Mouse (Mus musculus) left cerebral cortex, adult 9 months (tissue): ENCODE data around the gene Snap47.

ENCODE experiments used
- DNase-seq, 2 experiments: peaks; one replicate each; pipeline ENCODE4 v3.0.0; 2022; ENCODE audit warnings: low spot score in 2 of 2

The Snap47 gene

DNA sequence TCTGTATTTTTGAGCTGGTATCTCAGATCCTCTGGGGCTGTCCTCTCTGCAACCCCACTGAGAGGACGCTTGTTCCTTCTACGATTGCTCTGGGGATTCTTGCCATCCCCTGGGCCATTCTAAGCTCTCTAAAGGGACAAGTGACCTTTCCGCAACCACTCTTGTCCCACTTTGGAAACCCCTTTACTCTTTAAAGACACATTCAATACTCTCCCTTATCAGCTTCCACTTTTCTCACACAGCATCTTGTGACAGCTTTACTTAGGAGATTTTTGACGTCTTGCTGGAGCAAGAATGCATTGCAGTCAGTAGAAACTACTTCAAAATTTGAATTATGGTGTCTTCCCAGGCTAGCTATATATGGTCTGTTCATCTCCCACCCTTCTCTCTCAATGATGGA, at the start of gene Snap47:
TSS of gene Snap47 (minus strand) at position 101 of the 400 bp plus-strand sequence.
- no peak for DNase-seq

DNA sequence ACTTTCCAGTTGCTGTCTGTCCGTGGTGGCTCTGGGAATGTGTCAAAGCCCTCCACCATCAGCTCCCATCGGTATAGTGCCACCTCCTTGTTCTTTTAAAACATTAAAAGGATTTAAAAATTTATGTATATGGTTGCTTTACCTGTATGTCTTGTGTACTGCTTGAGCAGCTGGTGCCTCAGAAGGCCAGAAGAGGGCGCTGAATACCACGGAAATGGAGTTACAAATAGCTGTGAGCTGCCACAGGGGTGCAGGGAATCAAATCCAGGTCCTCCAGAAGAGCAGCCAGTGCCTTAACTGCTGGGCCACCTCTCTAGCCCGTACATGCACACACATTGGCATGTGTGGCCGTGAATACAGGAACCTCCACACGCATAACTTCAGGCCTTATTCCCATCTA, 46.8 kb upstream of the Snap47 start:
- no peak for DNase-seq

DNA sequence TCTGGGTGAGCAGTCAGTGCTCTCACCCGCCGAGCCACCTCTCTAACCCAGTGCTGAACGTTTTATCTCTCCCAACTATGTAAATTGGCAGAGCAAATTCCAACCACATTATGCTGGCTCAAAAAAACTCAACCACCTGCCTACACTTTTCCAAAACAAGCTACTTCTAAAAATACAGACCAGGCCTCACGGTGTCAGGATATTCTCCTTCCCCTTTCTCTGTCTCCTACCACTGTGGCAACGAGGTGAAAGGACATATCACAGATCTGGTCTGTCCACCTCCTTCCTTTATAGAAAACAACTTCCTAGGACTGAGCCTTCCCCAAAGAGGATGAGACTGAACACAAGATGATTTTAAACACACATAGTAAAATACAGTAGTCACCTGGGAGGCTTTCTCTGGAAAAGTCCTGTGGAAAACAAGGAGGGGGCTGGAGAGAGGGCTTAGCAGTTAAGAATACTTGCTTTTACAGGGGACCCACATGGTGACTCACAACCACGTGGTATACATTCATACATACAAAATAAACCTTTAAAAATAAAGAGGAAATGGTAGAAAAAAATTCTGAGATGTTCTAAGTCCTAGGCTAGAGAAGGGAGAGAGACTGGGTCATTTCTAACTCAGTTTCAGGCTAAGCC, 45.8 kb upstream of the Snap47 start:
- DNase-seq, result peak in 1 of 2 experiments; percentile 45

DNA sequence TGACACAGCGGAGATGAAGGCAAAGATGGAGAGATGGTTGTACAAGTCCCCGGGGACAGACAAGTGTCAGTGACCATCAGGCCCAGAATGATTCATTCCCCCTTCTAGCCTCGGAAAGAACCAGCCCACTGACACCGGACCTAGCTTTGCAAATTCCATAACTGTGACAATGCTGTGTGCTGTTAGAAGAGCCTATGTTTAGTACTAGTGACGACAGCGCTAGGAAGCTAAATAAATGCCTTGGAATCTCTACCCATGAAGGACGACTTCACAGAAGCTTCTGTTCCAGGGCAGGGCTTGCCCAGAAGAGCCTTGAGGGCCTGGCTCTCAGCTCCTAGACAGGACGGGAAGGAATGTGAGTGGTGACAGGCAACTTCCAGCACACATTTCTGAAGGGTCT, 35.2 kb upstream of the Snap47 start:
- no peak for DNase-seq

DNA sequence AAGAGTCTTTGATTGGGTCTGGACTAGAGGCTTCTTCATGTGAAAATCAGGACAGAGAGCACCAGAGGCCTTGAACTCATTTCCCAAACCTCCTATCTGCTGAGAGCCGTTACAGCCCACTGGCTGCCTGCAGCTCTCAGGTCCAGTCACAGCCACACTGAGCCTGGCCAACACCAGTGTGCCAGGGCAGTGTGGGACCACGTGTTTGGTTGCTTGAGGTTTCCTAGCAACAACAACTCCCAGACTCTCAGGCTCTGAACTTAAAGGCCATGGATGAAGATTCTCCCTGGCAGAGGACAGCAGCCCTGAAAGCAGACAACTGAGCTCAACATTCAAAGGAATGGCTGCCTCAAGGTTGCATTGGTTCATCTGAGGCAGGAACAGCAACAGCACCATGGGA, 34.7 kb upstream of the Snap47 start:
- DNase-seq, result no peak

DNA sequence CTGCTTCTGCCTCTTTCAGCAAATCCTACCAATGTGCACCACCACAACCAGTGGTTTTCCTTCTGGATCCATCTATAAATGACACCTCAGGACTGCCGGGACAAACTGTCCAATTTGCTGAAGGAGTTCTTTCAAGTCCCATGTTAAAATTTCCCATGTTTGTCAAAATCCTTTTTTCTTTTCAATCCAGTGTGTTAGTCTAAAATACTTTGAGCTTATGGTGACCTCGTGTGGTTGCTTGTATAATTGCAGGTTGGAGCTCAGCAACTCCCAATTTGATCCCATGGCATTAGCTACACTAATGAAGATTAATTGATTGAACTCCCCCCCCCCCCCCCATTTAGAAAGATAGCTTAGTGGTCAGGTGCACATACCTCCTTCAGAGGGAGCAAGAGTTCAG, 32.2 kb upstream of the Snap47 start:
- peak in 1 of 2 experiments; percentile 58 for DNase-seq

DNA sequence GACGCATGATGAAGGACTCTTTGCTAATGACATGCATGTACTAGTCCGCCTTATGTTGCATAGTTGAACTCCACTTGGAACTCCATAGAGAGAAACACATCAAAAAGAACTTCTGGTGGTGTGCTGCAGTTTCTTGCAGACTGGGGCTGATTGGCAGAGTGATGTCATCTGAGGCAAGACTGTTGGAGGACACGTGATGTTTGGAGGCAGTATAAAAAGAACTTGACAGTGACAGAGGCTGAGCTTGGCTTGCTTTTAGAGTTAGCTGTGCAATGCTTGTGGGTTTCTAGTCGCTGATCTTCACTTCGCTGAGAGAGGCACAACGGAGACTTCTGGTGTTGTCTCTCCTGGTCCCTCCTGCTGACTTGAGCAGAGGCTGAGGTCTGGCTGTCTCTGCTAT, 26.3 kb upstream of the Snap47 start:
- DNase-seq, result no peak

DNA sequence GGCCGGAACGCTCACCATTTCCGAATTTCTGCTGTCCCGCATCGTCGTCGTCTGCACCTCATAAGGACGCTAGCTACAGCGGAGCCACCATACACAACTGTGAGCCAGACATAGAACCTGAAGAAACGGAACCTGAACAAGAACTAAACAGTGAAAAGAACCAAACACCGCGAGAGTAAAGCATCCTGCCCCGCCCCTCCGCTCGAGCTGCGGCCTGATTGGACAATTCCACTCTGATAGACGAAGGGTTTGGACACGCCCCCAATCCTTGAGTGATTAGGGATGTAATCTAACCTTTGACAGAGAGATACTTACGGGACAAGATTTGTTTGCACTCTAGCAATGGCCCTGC, 21.3 kb upstream of the Snap47 start, which contains the start of gene Zfp867:
TSS of gene Zfp867 (minus strand) at position 149 of the 352 bp plus-strand sequence.
- peak; percentile 73 to 94 for DNase-seq

DNA sequence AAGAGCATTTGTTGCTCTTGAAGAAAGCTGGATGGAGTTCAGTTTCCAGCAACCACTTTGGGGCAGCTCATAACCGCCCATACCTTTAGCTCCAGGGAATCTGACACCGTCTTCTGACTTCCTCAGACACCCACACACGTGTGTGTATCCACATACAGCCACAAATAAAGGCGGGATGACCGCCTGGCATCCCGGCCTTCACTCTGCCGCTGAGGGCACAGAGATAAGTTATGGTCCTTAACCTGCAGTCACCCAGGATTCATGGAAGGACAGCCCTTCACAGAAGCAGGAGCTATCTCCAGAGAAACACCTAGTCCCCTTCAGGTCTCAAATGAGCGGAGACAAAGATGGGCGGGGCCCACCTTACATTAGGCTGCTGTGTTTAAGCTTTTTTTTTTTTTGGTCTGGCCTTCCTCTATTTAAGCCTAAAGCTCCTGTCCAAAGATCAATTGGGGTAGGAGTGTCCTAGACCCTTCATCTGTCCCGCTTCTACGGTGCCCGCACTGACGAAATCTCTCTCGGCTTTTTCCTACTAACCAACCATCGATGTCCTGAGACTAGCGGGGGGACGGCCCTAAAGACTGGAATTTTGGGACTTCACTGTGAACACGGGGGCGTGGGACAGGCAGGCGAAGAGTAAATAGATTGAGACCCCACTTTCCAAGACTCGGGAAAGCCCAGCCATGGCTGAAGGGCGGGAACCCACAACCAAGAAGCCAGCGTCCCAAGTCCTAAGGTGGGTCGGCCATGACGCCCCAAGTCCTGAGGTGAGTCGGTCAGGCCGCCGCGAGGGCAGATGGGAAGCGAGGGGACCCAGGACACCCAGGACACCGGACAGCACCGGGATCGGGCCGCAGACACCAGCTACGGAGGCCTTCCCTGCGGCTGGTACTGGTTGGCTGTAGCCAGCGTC, 20.7 kb upstream of the Snap47 start:
- DNase-seq, result no peak

DNA sequence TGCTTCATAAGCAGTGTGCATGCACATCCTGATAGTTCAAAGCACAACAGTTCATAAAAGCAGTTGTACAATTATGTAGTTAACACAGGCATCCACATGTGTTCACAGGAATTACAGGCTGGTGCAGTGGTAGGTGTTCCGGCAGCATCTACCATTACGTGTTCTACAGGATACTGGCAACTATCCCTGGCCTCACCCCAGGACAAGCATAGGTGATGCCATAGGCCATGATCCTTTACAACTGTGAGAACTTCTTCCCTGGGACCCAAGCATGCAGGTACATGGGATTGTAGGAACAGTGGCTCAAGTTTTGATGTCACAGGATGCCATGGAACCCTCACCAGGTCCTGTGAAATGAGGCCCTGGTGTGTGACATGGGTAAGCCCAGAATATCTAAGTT, 9.5 kb upstream of the Snap47 start:
- DNase-seq, result no peak

DNA sequence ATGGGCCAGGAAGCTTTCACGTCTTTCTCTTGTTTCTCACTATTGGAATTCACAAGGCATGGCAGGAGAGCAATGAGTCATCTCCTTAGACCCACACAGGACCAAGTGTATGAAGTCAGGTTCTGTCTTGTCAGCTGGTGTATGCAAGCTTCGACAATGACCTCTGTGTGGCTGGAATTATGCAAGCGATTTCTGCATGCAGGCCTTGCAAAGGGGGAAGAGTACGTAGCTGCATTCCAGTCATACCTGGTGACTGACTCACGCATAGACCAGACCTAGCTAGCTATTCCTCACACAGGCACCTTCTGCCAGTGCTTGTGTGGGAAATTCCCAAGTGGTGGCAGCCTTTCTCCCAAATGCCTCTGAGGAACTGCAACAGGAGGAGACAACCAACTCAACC, 8.0 kb upstream of the Snap47 start:
- peak in 1 of 2 experiments; percentile 46 for DNase-seq

DNA sequence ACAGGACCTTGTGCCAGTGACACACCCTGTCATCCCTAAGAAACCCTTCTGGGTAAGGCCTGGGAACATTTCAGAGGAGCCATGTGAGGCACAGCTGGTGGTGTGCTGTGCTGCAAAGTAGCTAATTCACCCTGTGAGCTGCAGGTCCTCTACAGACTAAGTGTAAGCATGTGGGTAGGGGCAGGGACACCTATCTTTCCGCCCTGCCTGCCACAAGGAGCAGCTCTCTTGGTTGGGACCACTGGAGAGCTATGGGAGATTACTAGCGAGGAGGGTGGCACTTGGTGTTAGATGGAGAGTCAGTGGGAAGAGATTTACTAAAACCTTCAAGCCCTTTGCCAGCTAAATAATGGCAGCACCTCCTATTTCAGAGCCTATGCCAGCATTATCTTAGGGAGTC, 5.9 kb upstream of the Snap47 start:
- DNase-seq, result no peak

DNA sequence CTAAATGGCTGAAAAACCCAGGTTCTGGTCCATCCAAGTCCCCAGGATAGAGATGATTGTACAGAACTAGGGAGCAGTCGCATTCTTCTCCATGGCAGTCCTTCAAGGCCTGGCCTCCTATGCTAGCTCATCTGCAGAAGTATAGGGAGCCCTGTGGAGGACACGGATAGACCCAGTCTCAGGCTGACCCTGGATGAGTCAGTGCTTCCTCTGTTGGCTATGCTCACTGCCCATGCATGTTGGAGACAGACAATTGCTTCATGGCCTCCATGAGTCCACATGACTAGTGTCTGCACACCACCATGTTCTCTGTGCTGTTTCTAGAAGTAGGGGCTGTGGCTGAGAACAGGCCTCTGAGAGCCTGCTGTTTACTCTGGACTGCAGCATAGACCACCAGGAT, 5.4 kb upstream of the Snap47 start:
- no peak for DNase-seq

DNA sequence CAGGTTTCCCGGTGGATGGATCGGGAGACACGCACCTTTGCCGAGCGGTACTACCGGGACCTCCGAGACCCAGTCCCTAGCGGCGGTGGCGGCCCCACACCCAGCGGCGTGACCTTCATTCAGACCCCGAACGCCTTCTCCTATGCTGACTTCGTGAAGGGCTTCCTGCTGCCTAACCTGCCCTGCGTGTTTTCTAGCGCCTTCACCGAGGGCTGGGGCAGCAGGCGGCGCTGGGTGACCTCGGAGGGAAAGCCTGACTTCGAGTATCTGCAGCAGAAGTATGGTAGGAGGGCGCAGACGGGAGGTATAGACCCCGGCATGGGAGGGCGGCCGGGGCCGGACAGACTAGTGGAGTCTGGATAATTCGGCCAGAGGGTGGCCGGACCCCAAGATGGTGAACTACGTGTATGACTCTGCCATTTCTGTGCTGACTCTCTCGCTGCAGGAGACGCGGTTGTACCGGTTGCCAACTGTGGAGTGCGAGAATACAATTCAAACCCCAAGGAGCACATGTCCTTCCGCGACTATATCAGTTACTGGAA, 685 bp downstream of the Snap47 start:
- peak in 1 of 2 experiments; percentile 22 for DNase-seq

DNA sequence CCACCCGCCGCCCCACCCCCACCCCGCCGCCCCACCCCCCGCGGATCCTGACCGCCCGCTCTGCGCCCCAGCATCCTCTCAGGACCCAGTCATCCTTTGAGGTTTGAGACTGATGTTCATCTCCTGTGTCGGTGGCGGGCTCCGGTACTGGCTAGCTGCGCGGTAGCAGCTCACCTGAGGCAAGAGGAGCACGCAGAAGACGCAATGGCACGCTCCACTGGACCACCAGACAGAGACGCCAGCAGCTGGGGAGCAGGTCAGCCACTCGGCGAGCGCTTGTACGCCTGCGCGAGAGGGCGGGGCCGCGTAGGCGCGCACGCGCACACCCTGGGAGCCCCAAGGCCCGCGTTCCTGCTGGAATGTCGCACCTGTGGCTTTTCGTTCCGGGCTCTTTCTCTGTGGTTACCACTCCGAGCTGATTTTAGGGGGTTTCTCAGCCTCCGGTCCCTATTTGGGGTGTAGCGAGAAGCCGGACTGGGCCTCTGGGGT, 1.2 kb downstream of the Snap47 start, which contains the start of gene Jmjd4:
TSS of gene Jmjd4 (plus strand) at position 305 of the 489 bp plus-strand sequence.
- DNase-seq, result peak; percentile 81 to 92

DNA sequence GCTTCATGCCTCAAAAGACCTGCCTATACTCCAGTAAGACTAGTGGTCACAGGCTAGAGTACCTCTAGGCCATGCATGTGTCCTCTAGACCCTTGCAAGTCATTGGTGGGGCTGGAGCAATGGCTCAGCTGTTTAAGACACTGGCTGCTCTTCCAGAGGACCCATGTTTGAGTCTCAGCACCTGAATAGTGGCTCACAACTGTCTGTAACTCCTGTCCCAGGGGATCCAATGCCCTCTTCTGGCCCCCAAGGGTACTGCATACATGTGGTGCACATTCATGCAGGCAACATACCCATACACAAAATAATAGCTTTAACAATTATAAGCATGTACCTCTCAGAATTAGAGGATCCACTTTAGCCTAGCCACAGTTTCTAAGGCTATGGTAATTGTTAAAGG, 7.9 kb downstream of the Snap47 start:
- DNase-seq, result no peak

DNA sequence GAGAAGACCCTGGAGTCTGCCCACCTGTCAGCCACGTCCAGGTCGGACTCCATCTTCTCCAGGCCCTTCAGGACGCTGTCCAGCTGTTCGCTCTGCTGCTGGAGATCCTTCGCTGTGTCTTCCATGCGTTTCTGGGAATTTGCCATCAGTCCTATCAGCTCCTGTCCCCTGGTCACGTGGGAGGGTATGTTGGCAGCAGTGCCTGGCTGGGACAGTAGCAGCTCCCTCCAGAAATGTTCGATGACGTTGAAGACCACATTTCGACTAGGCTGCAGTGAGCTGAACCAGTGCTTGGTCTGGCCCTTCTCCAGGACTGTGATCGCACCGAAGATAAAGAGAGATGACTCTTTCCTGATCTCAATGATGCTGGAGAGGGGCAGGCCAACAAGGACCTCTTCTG, 13.0 kb downstream of the Snap47 start:
- DNase-seq, result no peak

DNA sequence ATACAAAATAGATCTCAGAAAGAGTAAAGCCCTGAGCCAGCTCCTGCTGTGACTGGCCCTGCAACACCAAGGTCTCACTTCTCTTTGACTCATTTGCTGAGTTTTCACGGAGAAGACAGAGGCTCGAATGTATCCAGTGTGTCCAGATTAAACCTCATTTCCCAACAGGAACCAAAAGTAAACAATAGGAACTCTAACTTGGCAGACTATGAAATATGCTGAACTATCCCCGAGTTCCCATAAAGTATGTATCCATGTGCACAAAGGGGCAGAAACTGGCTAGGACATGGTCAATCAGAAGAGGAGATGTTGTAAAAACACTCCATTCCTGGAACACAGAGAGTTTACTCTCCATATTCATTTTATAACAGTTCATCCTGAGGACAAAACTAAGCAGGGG, 18.7 kb downstream of the Snap47 start:
- DNase-seq, result no peak

DNA sequence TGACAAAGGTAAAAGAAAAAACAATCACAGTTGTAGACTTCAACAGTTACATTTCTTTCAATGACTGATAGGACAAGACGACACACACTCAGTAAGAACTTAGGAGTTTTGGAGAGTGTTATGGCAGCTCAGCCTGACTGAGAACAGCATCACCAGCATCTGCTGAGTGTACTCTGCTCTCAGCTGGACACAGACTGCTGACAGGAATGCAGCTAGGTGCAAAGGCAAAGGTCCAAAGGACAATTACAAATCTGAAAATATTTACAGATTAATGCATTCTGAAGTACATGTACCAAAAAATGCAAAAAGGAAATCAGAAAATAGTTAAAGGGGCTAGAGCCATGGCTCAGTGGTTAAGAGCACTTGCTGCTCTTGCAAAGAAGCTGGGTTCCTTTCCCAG, 21.0 kb downstream of the Snap47 start:
- DNase-seq, result no peak

DNA sequence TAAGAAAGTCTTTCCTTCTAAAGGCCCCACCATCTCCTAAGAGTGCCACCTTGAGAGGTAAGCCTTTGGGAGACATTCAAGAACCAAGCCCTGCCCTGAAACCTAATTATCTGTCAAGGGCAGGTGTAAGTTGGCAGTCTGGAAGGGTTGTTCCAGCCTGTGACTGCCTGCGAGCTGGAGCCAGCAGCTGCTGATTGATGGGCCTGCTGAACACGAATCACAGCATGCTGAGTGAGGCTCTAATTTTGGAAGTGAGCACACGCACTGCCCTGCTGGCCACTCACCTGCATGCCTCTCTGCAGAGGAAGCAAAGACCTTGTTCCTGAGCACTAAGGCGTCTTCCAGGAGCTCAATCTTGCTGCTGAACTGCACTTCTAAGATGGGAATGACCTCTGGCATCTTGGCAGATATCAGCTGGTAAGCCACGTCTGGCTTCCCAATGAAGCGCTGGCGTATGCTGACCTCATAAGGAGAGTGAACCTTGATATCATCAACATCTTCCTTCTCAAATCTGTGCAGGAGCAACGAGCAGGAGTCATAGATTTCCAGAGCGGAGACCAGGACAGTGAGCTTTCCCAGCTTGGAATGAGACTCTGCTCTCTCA, 22.8 kb downstream of the Snap47 start:
- DNase-seq, result no peak

DNA sequence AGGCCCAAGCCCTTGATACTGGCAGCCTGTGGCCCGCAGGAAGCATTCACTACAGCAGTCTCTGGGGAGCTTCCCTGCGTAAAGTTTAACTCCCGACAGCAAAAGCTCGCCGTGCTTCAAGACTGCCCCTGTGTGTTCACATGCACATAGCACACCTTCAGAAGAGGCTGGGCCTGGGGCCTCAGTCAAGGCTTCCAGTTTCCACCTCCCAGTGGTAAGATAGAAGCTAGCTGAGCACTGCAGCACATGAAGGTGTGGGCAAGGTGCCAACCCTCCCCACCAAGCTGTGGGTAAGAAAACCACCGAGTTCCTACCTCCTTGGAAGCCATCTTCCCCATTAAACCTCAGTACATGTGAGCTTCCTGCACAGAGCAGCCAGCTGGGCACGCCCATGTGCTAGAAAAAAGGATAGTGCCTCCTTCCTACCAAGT, 25.3 kb downstream of the Snap47 start:
- DNase-seq, result peak in 1 of 2 experiments; percentile 40

DNA sequence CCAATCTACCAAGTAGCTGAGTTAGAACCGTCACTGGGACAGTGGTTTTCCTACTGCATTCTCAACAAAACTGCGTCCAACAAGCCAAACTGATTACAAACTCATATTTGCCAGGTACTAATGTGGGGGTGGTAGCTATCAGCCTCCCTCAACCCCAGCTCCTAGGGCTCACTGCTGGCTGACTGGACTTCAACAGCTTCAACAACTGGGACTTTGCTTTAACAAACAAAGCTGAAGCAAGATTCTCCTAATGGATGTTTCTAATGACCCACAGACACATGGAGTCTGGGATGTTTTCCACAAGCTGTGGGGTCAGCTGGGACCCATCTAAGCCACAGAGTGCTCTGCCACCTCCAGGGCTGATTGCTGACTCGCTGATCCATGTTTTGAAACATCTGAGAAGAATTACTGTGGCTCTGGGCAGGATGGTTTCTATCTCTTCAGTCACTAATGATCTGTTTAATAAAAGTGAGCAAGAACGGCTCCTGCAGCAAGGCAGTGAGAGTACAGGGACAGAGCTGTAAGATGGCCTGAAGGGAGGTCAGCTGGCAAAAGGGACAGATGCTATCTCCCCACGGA, 27.9 kb downstream of the Snap47 start:
- no peak for DNase-seq
